Mouse (Mus musculus): ENCODE results near the gene Trrap.
A peak's percentile ranks its signal among the peaks of the same experiment; 100 is the strongest.
"Not testable (repeated sequence)": the region's sequence is repeated elsewhere in the genome, so short reads cannot be mapped to it uniquely, and the experiment has no call there.

The Trrap gene

GRCm38 (mm10) chr5:144767106-144767798, at the start of gene Trrap:
Trrap (plus strand) TSS chr5:144767732.
- Histone ChIP-seq H3K4me3 (replicated peaks; ENCODE audit: low read length) (peak within 1 kb of the TSS; percentile 99), H3K36me3 (ENCODE audit: insufficient read depth, low read length) (peaks cover 24% of the 10 kb centered on the region), H3K4me1 (replicated peaks; ENCODE audit: low read depth, low read length) (peaks cover 38% of the 10 kb centered on the region), H3K27me3 (ENCODE audit: insufficient read depth, low read length) (peaks cover 21% of the 10 kb centered on the region)
- H3K9me3 ChIP-seq (ENCODE audit: low read length): not testable (repeated sequence)

- Histone ChIP-seq H3K27me3 (ENCODE audit: insufficient read depth, low read length) (peaks cover 46% of the 10 kb centered on the region), H3K36me3 (ENCODE audit: insufficient read depth, low read length) (no peaks in the 10 kb centered on the region), H3K4me3 (replicated peaks; ENCODE audit: low read length) (no peak overlapping the region), H3K9me3 (ENCODE audit: low read length) (peaks cover 10% of the 10 kb centered on the region), H3K4me1 (replicated peaks; ENCODE audit: low read depth, low read length) (peaks cover 2% of the 10 kb centered on the region)
- TF ChIP-seq POU5F1 (IDR thresholded peaks at IDR 0.05; ENCODE audit: borderline replicate concordance, low read length) (no peak), CTCF (conservative IDR thresholded peaks at IDR 0.05; ENCODE audit: low read length) (no peak), NANOG (IDR thresholded peaks at IDR 0.05; ENCODE audit: borderline replicate concordance, low read length) (no peak)
Observed at GRCm38 (mm10) chr5:144719781-144720180, 47.8 kb upstream of the Trrap start.

GRCm38 (mm10) chr5:144720281-144720680, 47.3 kb upstream of the Trrap start:
- H3K36me3 ChIP-seq (ENCODE audit: insufficient read depth, low read length): no peaks in the 10 kb centered on the region
- H3K4me3 ChIP-seq (replicated peaks; ENCODE audit: low read length): no peak overlapping the region
- TF ChIP-seq NANOG (IDR thresholded peaks at IDR 0.05; ENCODE audit: borderline replicate concordance, low read length) (no peak), POU5F1 (IDR thresholded peaks at IDR 0.05; ENCODE audit: borderline replicate concordance, low read length) (no peak), CTCF (conservative IDR thresholded peaks at IDR 0.05; ENCODE audit: low read length) (no peak)
- peaks cover 8% of the 10 kb centered on the region for H3K4me1 ChIP-seq (replicated peaks; ENCODE audit: low read depth, low read length)
- H3K27me3 ChIP-seq (ENCODE audit: insufficient read depth, low read length): peaks cover 46% of the 10 kb centered on the region
- H3K9me3 ChIP-seq (ENCODE audit: low read length): peaks cover 10% of the 10 kb centered on the region

GRCm38 (mm10) chr5:144724926-144725325, 42.6 kb upstream of the Trrap start:
- Histone ChIP-seq H3K36me3 (ENCODE audit: insufficient read depth, low read length) (no peaks in the 10 kb centered on the region), H3K9me3 (ENCODE audit: low read length) (peaks cover 16% of the 10 kb centered on the region), H3K4me1 (replicated peaks; ENCODE audit: low read depth, low read length) (peaks cover 30% of the 10 kb centered on the region), H3K4me3 (replicated peaks; ENCODE audit: low read length) (no peak overlapping the region), H3K27me3 (ENCODE audit: insufficient read depth, low read length) (peaks cover 19% of the 10 kb centered on the region)
- TF ChIP-seq POU5F1 (IDR thresholded peaks at IDR 0.05; ENCODE audit: borderline replicate concordance, low read length): no peak
- TF ChIP-seq NANOG (IDR thresholded peaks at IDR 0.05; ENCODE audit: borderline replicate concordance, low read length): no peak
- TF ChIP-seq CTCF (conservative IDR thresholded peaks at IDR 0.05; ENCODE audit: low read length): no peak

GRCm38 (mm10) chr5:144725554-144725953, 42.0 kb upstream of the Trrap start:
- Histone ChIP-seq H3K9me3 (ENCODE audit: low read length) (peaks cover 22% of the 10 kb centered on the region), H3K27me3 (ENCODE audit: insufficient read depth, low read length) (peaks cover 12% of the 10 kb centered on the region), H3K4me1 (replicated peaks; ENCODE audit: low read depth, low read length) (peaks cover 30% of the 10 kb centered on the region), H3K36me3 (ENCODE audit: insufficient read depth, low read length) (no peaks in the 10 kb centered on the region), H3K4me3 (replicated peaks; ENCODE audit: low read length) (no peak overlapping the region)
- TF ChIP-seq POU5F1 (IDR thresholded peaks at IDR 0.05; ENCODE audit: borderline replicate concordance, low read length): no peak
- TF ChIP-seq CTCF (conservative IDR thresholded peaks at IDR 0.05; ENCODE audit: low read length): peak; percentile 93

- H3K27me3 ChIP-seq (ENCODE audit: insufficient read depth, low read length): no peaks in the 10 kb centered on the region
- TF ChIP-seq CTCF (conservative IDR thresholded peaks at IDR 0.05; ENCODE audit: low read length): peak; percentile 88
- no peak for TF ChIP-seq NANOG (IDR thresholded peaks at IDR 0.05; ENCODE audit: borderline replicate concordance, low read length)
- no peak for TF ChIP-seq POU5F1 (IDR thresholded peaks at IDR 0.05; ENCODE audit: borderline replicate concordance, low read length)
- H3K9me3 ChIP-seq (ENCODE audit: low read length): peaks cover 22% of the 10 kb centered on the region
- no peaks in the 10 kb centered on the region for H3K36me3 ChIP-seq (ENCODE audit: insufficient read depth, low read length)
- peaks cover 30% of the 10 kb centered on the region for H3K4me1 ChIP-seq (replicated peaks; ENCODE audit: low read depth, low read length)
- H3K4me3 ChIP-seq (replicated peaks; ENCODE audit: low read length): no peak overlapping the region
Observed at GRCm38 (mm10) chr5:144727119-144727518, 40.4 kb upstream of the Trrap start.

GRCm38 (mm10) chr5:144728237-144728636, 39.3 kb upstream of the Trrap start:
- H3K9me3 ChIP-seq (ENCODE audit: low read length): peaks cover 15% of the 10 kb centered on the region
- no peaks in the 10 kb centered on the region for H3K36me3 ChIP-seq (ENCODE audit: insufficient read depth, low read length)
- no peaks in the 10 kb centered on the region for H3K27me3 ChIP-seq (ENCODE audit: insufficient read depth, low read length)
- TF ChIP-seq NANOG (IDR thresholded peaks at IDR 0.05; ENCODE audit: borderline replicate concordance, low read length) (no peak), CTCF (conservative IDR thresholded peaks at IDR 0.05; ENCODE audit: low read length) (no peak), POU5F1 (IDR thresholded peaks at IDR 0.05; ENCODE audit: borderline replicate concordance, low read length) (no peak)
- peaks cover 30% of the 10 kb centered on the region for H3K4me1 ChIP-seq (replicated peaks; ENCODE audit: low read depth, low read length)
- no peak overlapping the region for H3K4me3 ChIP-seq (replicated peaks; ENCODE audit: low read length)

GRCm38 (mm10) chr5:144729216-144729615, 38.3 kb upstream of the Trrap start:
- TF ChIP-seq CTCF (conservative IDR thresholded peaks at IDR 0.05; ENCODE audit: low read length): no peak
- TF ChIP-seq POU5F1 (IDR thresholded peaks at IDR 0.05; ENCODE audit: borderline replicate concordance, low read length): no peak
- no peak for TF ChIP-seq NANOG (IDR thresholded peaks at IDR 0.05; ENCODE audit: borderline replicate concordance, low read length)
- Histone ChIP-seq H3K4me1 (replicated peaks; ENCODE audit: low read depth, low read length) (peaks cover 30% of the 10 kb centered on the region), H3K36me3 (ENCODE audit: insufficient read depth, low read length) (no peaks in the 10 kb centered on the region), H3K27me3 (ENCODE audit: insufficient read depth, low read length) (no peaks in the 10 kb centered on the region), H3K4me3 (replicated peaks; ENCODE audit: low read length) (no peak overlapping the region), H3K9me3 (ENCODE audit: low read length) (peaks cover 12% of the 10 kb centered on the region)

- no peak for TF ChIP-seq NANOG (IDR thresholded peaks at IDR 0.05; ENCODE audit: borderline replicate concordance, low read length)
- TF ChIP-seq CTCF (conservative IDR thresholded peaks at IDR 0.05; ENCODE audit: low read length): peak; percentile 95
- H3K4me1 ChIP-seq (replicated peaks; ENCODE audit: low read depth, low read length): peaks cover 16% of the 10 kb centered on the region
- no peaks in the 10 kb centered on the region for H3K36me3 ChIP-seq (ENCODE audit: insufficient read depth, low read length)
- H3K9me3 ChIP-seq (ENCODE audit: low read length): peaks cover 14% of the 10 kb centered on the region
- H3K4me3 ChIP-seq (replicated peaks; ENCODE audit: low read length): no peak overlapping the region
- no peaks in the 10 kb centered on the region for H3K27me3 ChIP-seq (ENCODE audit: insufficient read depth, low read length)
Observed at GRCm38 (mm10) chr5:144733953-144734352, 33.6 kb upstream of the Trrap start.
